Mouse (Mus musculus) liver, embryonic 14.5 days (tissue): Measurements from ENCODE around the gene BC029722.

ENCODE experiments used
- CTCF ChIP-seq: IDR thresholded peaks from 2 replicates; pipeline ENCODE4 v1.5.1; 2016; ENCODE audit warnings: antibody characterized with exemption, low read depth, control low read depth
- EP300 ChIP-seq: IDR thresholded peaks from 2 replicates; pipeline ENCODE4 v1.6.1; 2016; ENCODE audit warnings: antibody characterized with exemption, low read depth

GRCm38 (mm10) chr2:155819392-155819448 is at the start of gene BC029722:
- TF ChIP-seq CTCF = no peak
- no peak for TF ChIP-seq EP300
